Mouse (Mus musculus) right cerebral cortex, postnatal 10 days (tissue): Measurements from ENCODE around the gene Plin1.
A peak's percentile ranks its signal among the peaks of the same experiment; 100 is the strongest.

Experiments used
- DNase-seq, 2 experiments: peaks; one replicate each; pipeline ENCODE4 v3.0.0; 2021; ENCODE audit warnings: low spot score in 2 of 2

Plin1 gene

DNA sequence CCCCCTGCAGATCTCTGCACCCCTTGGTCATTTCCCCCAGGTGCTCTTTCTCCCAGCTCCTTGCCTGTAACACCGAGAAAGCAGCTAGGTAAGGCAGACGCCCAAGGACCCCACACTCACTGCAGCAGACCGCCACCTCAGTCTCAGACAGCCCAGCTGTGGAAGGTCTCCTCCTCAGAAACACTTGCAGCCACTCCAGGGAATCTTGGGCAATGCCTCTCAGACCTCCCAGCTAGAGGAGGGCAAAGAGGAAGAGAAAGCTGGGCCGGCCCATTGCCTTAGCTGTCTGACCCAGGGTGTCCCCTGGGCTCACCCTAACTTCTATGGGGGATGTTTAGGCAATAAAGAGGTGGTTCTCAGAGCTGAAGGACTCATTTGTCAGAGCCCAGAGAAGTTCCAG, at the start of gene Plin1:
Gene Plin1 (minus strand): TSS at position 282 of the 400 bp plus-strand sequence.
- no peak for DNase-seq

DNA sequence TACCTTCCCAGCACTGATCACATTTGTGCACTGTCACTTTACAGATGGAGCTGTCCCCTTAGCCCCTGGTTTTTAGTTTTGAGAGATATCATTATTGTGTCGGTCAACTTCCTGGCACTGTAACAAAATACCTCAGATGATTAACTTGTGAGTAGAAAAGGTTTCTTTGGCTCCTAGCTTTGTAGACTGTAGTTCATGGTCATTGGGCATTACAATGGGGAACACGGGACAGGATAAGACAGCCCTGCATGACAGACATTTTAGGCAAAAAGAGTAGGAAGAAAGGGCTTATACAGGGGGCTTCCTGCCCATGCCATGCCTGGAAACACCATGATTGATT, 49.8 kb upstream of the Plin1 start:
- DNase-seq, result no peak

- DNase-seq, result no peak
These were observed 49.3 kb upstream of the Plin1 start for GRCm38 (mm10) chr7:79781826-79782515.

DNA sequence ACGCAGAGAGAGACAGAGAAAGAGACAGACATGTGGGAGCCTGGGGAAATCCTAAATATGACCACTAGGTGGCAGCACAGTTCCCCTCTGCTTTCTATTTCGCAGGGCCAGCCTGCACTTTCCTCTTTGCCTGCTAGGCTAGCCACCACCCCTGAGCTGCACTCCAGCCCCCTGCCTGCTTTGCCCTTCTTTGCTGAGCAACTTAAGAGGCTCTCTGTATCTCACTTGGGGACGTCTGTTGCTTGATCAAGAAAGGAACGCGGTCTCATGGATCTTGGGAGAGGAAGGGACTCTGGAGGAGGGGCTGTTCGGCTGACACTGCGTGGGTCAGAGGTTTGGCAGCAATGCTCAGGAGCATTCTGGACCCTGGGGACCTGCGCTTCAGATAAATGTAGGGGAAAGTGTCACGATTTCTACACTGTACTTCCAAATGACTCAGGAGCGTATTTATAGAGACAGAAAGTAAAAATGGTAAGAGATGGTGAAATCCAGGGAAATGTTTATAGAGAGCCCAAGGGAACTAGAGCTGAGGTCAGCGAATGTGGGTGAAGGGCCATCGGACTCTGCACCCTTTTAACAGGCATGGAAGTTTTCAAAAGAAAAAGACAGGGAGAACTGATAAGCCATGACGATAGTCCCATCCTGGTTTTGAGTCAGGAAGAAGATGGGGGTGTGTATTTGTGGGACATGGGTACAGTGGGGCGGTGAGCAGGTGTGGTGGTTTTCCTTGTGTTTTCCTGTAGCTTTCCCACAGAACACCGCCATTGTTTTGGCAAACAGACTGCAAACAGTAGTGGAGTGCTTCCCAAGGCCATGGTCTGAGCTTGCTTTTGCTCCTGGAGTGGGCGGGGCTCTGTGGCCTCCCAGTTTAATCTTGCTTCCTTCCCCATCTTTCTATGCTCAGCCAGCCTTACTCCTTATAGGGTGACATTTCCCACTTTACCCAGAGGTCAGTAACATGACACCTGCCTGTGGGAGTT, 48.2 kb upstream of the Plin1 start:
- peak; percentile 69 to 77 for DNase-seq

DNA sequence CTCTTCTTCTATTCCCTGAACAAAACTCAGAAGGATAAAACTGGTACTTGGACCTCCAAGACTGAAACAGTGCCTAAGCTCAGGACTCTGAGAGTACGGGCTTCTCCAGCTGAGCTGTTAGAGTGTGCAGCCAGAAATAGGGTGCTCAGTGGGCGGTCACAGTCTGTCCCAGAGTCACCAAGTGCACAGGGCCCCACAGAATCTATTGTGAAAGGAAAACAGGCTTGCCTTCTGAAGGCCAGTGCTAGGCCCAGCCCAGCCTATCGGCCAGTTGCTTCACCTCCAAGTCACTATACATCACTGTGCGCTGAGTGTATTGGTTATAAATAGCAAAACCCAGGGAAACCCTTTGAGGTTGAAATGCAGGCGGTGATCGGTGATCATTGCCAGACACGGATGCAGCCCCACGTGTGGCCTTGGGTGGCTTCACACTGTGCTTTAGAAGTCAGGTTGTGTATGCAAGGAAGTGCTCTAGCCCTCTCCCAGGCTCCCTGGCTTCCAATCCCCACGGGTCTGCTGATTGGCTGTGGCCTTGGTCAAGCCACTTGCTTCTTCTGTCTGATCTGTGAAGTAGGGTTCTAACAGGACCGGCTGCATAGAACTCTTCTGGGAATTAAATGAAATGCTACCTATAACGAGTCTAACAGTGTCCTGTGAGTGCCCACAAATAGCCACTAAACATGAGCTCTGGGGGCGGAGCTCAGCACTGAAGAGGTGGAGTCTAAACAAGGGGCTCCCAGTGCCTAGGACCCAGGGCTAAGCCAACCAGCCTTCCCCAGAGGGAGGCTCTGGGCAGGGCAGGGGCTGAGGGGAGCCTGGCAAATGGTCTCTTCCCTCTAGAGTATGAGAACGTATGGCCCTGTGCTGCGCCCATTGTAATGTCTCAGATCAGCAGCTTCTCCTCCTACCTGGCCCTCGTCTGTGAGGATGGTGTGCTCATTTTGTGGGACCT, 39.1 kb upstream of the Plin1 start:
- peak in 1 of 2 experiments; percentile 35 for DNase-seq

- no peak for DNase-seq
These were observed 37.0 kb upstream of the Plin1 start for GRCm38 (mm10) chr7:79769664-79770063.

- DNase-seq, result no peak
These were observed 33.3 kb upstream of the Plin1 start for GRCm38 (mm10) chr7:79765991-79766390.

- DNase-seq, result no peak
These were observed 29.4 kb upstream of the Plin1 start for GRCm38 (mm10) chr7:79762106-79762505.

- DNase-seq, result no peak
These were observed 28.6 kb upstream of the Plin1 start for GRCm38 (mm10) chr7:79761124-79761876.

- no peak for DNase-seq
These were observed 27.1 kb upstream of the Plin1 start for GRCm38 (mm10) chr7:79759766-79760165.

DNA sequence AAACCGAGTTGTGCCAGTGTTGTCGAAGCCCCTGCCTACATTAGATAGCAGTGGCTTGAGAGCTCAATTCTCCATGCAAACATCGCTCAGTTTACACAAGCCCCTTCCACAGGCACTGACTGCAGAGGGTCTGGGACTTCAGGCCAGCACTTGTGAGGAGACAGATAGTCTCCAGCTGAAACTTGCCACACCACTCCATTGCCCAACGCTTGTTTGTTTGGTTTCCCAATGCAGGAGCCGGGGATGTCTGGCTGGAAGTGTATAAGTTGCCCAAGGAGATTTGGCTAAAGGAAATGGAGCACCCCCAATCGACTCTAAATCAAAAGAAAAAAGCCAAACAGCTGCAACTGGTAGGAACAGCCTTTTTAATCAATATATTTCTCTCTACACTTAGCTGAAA, 25.5 kb upstream of the Plin1 start:
- DNase-seq, result no peak

GRCm38 (mm10) chr7:79756334-79756733, 23.6 kb upstream of the Plin1 start:
- DNase-seq, result no peak

DNA sequence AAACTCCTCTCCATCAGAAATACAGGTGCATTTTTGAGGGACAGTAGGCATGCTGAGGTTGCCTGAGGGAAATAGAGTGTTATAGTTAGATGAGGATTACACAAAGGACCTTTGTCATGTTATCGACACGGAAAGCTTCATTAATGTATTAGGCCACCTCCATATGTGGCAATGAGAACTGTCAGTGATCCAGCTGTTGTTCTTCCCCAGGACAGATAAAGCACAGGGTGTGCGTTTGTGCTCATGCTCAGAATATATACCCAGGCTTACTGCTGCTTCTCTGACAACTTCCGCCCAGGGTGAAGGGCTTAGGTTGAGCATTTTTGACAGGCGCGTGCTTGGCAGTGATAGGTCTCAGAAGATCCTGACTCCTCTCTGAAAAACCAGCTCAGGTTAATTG, 16.8 kb upstream of the Plin1 start:
- DNase-seq, result no peak

GRCm38 (mm10) chr7:79747659-79748058, 15.0 kb upstream of the Plin1 start:
- DNase-seq, result no peak

DNA sequence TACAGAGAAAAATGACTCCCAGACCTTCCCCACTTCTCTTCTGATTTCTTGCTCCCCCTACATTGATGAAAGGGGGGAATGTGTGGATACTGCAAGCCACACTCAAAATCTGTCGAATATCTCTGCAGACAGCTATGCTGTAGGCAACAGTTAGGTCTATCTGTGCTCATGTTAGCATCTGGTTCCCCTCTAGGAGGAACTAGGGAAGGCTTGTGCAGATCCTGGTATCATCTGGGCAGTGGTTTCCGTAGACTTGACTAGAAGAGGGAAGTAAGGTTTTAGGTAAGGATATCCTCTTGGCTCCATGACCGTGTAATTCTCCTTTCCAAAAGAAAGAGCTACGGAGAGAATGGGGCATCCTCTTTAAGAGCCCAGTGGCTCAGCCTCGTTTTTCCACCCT, 11.9 kb upstream of the Plin1 start:
- DNase-seq, result no peak

DNA sequence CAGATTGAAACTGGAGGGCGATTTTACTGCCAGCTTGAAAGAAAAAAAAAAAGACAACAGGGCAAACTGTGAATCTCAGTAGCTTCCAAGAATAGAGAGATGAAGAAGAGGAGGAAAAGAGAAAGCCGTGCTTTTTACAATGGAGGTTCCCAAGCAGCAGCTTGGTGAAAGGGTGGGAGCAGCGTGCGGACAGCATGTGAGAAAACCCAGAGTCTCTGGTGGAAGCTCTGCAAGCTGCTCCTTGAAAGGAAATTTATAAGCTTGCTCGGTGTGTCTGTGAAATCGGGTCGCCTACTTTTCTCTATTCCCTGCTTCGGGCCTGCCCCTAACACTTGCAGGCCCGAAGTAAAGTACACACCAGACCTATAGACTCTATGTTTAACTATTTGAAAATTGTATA, 11.3 kb upstream of the Plin1 start:
- no peak for DNase-seq

DNA sequence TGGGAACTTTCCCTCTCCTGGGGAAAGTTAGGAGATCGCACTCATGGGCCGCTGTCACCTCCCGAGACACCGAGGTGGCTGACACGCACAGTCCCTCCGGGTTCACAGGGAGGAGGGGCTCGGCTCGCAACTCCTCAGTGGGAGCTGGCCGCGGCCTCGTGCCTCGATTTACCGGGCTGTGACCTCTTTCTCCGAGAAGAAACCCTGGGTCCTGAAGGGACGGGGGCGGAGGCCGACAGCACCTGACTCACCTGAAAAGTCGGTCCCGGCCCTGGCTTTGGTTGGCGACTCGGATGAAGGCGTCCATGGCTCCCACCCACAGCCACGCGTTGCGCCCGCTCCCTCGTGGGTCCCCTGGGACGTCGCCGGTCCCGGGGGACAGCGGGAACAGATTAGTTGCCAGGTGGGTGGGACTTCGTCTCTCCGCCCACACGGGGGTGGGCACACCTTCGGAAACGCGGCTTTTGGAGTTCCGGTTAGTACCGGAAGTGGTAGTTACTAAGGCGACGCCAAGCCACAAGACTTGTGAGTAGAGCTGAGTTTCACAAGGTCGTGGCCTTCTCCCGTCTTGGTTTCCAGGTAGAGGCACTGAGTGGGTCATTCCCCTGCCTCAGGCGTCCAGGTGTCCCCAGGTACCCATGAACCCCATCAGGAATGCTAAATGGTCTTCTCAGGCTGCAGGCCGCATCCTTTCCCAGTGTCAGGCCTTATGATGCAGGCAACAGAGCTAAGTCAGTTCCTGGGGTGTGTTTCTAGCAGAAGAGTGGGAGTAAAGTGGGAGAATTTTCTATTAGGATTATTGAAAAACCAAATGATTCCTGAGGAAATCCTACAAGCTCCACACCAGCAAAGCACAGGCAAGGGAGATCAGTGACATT, 10.2 kb upstream of the Plin1 start, which contains the start of the genes Pex11a and Wdr93:
Gene Pex11a (minus strand): TSS at position 473 of the 878 bp plus-strand sequence.
Gene Wdr93 (plus strand): TSS at position 505 of the 878 bp plus-strand sequence.
- peak; percentile 87 to 90 for DNase-seq

DNA sequence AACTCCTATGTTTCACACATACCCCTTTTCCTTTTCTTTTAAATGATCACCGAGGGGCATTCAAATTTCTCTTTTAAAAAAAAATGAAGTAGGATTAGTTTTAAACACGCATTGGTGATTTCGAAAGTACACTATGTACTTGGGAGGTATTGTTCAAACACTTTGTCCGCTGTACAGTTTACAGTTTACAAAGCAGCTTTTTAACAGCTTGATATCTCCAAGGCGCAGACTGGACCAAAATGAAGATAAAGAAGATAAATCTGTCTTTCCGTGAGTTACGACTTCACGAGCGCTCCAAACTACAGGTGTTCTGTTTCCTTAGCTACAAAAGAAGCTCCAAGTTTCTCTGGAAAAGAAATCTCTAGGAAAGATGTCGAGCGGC, 9.6 kb upstream of the Plin1 start:
- DNase-seq, result no peak

DNA sequence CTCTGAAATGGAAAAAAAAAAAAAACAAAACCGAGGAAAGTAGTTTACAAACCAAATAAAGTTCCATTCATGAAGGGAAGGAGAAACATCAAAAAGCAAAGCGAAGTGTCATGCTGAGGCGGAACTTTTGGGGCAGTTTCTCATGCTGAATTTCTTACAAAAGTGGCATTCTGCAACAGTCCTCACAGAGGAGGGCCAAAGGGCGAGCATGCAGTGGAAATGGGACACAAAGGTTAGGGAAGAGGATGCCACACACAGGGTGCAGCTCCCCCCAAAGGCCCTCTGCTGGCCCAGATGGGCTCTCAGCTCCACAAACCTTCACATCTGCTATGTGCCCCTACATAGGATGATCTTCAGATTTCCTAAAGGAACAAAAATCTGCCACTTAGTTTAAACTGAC, 7.6 kb upstream of the Plin1 start:
- no peak for DNase-seq

DNA sequence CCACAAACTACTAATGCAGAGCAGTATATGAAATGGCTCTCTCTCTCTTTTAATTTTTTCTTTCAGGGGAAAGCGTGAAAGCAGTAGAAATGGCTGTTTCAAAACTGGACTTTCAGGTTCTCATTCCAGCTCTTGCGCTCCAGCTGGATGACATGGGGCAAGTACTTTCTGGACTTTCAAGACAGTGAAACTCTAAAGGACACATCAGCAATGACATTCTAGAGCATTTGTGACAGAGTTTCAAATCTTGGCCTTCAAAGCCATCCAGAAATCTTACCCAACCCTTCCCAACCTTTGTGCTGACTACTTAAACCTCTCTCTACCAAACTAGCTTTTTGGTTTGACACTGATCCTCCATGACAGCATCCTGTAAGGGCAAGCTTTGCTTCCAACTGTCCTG, 6.2 kb upstream of the Plin1 start:
- no peak for DNase-seq
